Mouse (Mus musculus): Measurements from ENCODE around the gene Mfsd4b2.

Mfsd4b2 gene

GRCm38 (mm10) chr10:39888621-39889020, 38.1 kb downstream of the Mfsd4b2 start:
- DNase-seq, result no peak

Data from thymus, postnatal 4 days (tissue).